Mouse (Mus musculus): ENCODE measurements at regions not wholly inside any gene's neighbourhood (a gene's known extent, or its start where the extent isn't known, plus 50 kb on each side); places are given as distances from the start of the nearest gene placed in this dataset.

- TF ChIP-seq FLI1 (IDR thresholded peaks at IDR 0.05; ENCODE audit: low read length) (no peak), GATA1 (IDR thresholded peaks at IDR 0.05; ENCODE audit: borderline replicate concordance, low read length) (no peak)
- H3K4me1 ChIP-seq, result no peaks in the 10 kb centered on the region
- no peak overlapping the region for H3K4me3 ChIP-seq (replicated peaks)
- H3K36me3 ChIP-seq (replicated peaks; ENCODE audit: low read length), result no peaks in the 10 kb centered on the region
- H3K27me3 ChIP-seq (replicated peaks), result no peaks in the 10 kb centered on the region
- no peaks in the 10 kb centered on the region for H3K9me3 ChIP-seq
Observed at GRCm38 (mm10) chr19:35263101-35263500, 340.9 kb downstream of the Kif20b start.

- no peak for TF ChIP-seq GATA1 (IDR thresholded peaks at IDR 0.05; ENCODE audit: borderline replicate concordance, low read length)
- H3K36me3 ChIP-seq (replicated peaks; ENCODE audit: low read length), result peaks cover 3% of the 10 kb centered on the region
- peaks cover 4% of the 10 kb centered on the region for H3K9me3 ChIP-seq
- H3K27me3 ChIP-seq (replicated peaks), result no peaks in the 10 kb centered on the region
- no peak overlapping the region for H3K4me3 ChIP-seq (replicated peaks)
- H3K4me1 ChIP-seq, result no peaks in the 10 kb centered on the region
Observed at GRCm38 (mm10) chr19:35278395-35278794, 356.2 kb downstream of the Kif20b start.

DNA sequence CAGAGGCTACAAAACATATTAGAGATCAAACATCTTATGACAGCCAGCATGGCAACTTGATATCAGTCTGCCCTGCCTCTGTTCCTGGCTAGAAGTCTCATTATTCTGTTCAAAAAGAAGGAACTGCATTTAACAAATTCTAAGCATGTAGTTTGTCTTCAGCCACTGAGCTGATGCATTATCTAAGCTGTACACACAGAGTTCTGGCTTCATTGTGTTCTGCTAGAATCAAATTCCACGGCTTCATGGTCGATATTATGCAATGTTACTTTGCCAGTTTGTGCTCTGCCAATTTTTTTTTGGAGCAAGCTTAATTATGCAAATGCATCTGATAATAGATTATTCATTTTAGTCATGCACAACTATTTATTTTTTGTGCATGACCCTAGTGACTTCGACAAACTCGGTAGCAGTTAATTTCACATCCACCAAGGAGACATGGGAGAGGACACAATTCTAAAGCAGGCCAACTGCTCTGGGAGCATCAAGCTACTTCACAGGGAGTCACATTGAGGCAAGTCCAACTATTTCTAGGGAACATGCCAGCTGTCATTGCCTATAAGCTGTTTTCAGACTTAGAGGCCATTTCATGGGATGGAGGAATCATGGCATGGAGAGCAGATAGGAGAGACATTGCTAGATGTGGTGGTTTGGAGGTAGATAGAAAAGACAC is 360.8 kb downstream of the Kif20b start:
- TF ChIP-seq GATA1 (IDR thresholded peaks at IDR 0.05; ENCODE audit: borderline replicate concordance, low read length) (no peak), FLI1 (IDR thresholded peaks at IDR 0.05; ENCODE audit: low read length) (no peak)
- Histone ChIP-seq H3K36me3 (replicated peaks; ENCODE audit: low read length) (no peaks in the 10 kb centered on the region), H3K4me3 (replicated peaks) (no peak overlapping the region), H3K4me1 (peaks cover 5% of the 10 kb centered on the region; the same call in 1 of the 2 replicates), H3K27me3 (replicated peaks) (no peaks in the 10 kb centered on the region), H3K9me3 (no peaks in the 10 kb centered on the region)

- no peaks in the 10 kb centered on the region for H3K9me3 ChIP-seq
- peaks cover 3% of the 10 kb centered on the region; the same call in 1 of the 2 replicates for H3K4me1 ChIP-seq
- no peaks in the 10 kb centered on the region for H3K27me3 ChIP-seq (replicated peaks)
- H3K4me3 ChIP-seq (replicated peaks), result no peak overlapping the region
- H3K36me3 ChIP-seq (replicated peaks; ENCODE audit: low read length), result no peaks in the 10 kb centered on the region
- no peak for TF ChIP-seq GATA1 (IDR thresholded peaks at IDR 0.05; ENCODE audit: borderline replicate concordance, low read length)
- TF ChIP-seq FLI1 (IDR thresholded peaks at IDR 0.05; ENCODE audit: low read length), result no peak
Observed at GRCm38 (mm10) chr19:35298846-35299245, 376.7 kb downstream of the Kif20b start.

GRCm38 (mm10) chr19:35302723-35303270 is 380.6 kb downstream of the Kif20b start:
- Histone ChIP-seq H3K36me3 (replicated peaks; ENCODE audit: low read length) (no peaks in the 10 kb centered on the region), H3K4me3 (replicated peaks) (no peak overlapping the region), H3K4me1 (peaks cover 3% of the 10 kb centered on the region; the same call in 1 of the 2 replicates), H3K9me3 (no peaks in the 10 kb centered on the region), H3K27me3 (replicated peaks) (no peaks in the 10 kb centered on the region)
- TF ChIP-seq FLI1 (IDR thresholded peaks at IDR 0.05; ENCODE audit: low read length) (no peak), GATA1 (IDR thresholded peaks at IDR 0.05; ENCODE audit: borderline replicate concordance, low read length) (no peak)

Measured in megakaryocyte, embryonic 14.5 days (primary cell).